Mouse (Mus musculus): ENCODE measurements around the gene Eipr1. TPM values are rescaled to one million over a fixed set of nuclear protein-coding genes. Genes with fewer than 3 reads are reported as not detected.

Eipr1 gene
- 9.4 and 13.4 TPM in 2 replicates for polyA plus RNA-seq (2012; ENCODE audit: low replicate concordance)

DNA sequence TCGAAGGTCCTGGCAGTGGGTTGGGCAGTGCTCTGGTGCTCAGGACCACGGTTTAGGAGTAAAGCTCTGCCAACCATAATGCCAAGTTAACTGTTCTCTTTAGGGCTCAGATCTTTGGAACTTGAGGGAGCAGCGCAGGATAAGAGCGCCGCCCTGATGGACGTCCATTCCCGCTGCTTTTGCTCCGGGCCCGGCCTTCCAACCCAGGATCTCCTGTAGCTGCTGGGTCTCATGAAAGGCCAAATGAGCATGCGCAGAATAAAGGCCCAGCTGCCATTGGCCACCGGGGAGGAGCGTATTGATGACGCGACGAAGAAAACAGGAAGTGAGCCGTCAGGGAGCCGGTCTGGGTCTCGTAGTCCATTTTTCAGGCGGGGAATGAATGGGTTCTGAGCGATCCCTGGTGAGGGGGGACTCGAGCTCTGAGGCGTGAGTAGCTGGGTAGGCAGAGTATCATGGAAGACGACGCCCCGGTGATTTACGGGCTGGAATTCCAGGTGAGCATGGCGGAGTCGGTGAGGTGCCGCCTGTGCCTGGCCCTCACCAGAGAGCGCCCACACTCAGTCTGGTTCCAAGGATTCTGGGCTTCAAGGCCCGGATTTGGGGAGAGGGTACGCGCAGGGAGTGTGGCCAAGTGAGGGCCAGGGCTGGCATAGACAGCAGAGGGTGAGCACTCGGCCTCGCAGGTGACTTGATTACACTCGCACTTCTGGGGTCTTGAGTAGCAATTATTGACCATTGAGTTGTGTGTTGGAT is at the start of gene Eipr1:
Eipr1 (plus strand) TSS at position 296 of the 756 bp plus-strand sequence.

GRCm38 (mm10) chr12:28750021-28750633 is 1.5 kb upstream of the Eipr1 start, which contains the start of gene Trappc12:
Gene Trappc12, minus strand, starts transcription at chr12:28750472.

Other genes with a start within 250 kb of the Eipr1 start
- not detected in 2 replicates for gene Dcdc2c, start 199.4 kb upstream of the Eipr1 start, polyA plus RNA-seq (2012; ENCODE audit: low replicate concordance)
- not detected in 2 replicates for gene Allc, start 169.3 kb upstream of the Eipr1 start, polyA plus RNA-seq (2012; ENCODE audit: low replicate concordance)
- not detected in 2 replicates for gene Colec11, start 128.4 kb upstream of the Eipr1 start, polyA plus RNA-seq (2012; ENCODE audit: low replicate concordance)
- 68.5 and 95.9 TPM in 2 replicates for gene Rps7, start 115.8 kb upstream of the Eipr1 start, polyA plus RNA-seq (2012; ENCODE audit: low replicate concordance)
- 4.9 and 6.3 TPM in 2 replicates for gene Rnaseh1, start 102.2 kb upstream of the Eipr1 start, polyA plus RNA-seq (2012; ENCODE audit: low replicate concordance)
- 4.2 and 4.9 TPM in 2 replicates for gene Adi1, start 76.6 kb upstream of the Eipr1 start, polyA plus RNA-seq (2012; ENCODE audit: low replicate concordance)
- 3.1 and 8.9 TPM in 2 replicates for gene Trappc12, start 1.3 kb upstream of the Eipr1 start, polyA plus RNA-seq (2012; ENCODE audit: low replicate concordance)